Mouse (Mus musculus): ENCODE results near the gene Snupn. TPM values are rescaled to one million over a fixed set of nuclear protein-coding genes. Genes with fewer than 3 reads are reported as not detected.
"Not testable (repeated sequence)": the region's sequence is repeated elsewhere in the genome, so short reads cannot be mapped to it uniquely, and the experiment has no call there.

Gene Snupn
- total RNA-seq, 2 experiments from 2014 or later: 7.2 to 8.8 TPM

GRCm38 (mm10) chr9:56928041-56928811, 22.5 kb upstream of the Snupn start, which contains the start of gene Snx33:
Gene Snx33, minus strand, starts transcription at chr9:56928371.
- intact Hi-C loops (cut with DNase I): loop anchor here (5.0 kb wide), 2 partner anchors 36 to 204 kb away; partner anchors contain the start of gene Man2c1
- DNase-seq: peak; percentile 92 to 96

- intact Hi-C loops (cut with DNase I): loop anchor here (5.0 kb wide), 2 partner anchors 37 to 203 kb away; partner anchors contain the start of gene Man2c1
- no peak for DNase-seq
Observed at GRCm38 (mm10) chr9:56929496-56929895, 21.2 kb upstream of the Snupn start.

GRCm38 (mm10) chr9:56930556-56930955, 20.1 kb upstream of the Snupn start:
- intact Hi-C loops (cut with DNase I): loop anchor here (2.0 kb wide), 1 partner anchor 722 kb away; the partner anchor contains the start of gene Csk
- DNase-seq: no peak

GRCm38 (mm10) chr9:56936861-56937222, 13.8 kb upstream of the Snupn start:
- no peak for DNase-seq
- intact Hi-C loops (cut with DNase I): no loop called here

- intact Hi-C loops (cut with DNase I): no loop called here
- peak; percentile 80 to 83 for DNase-seq
Observed at GRCm38 (mm10) chr9:56937223-56938160, 13.2 kb upstream of the Snupn start, which contains the start of gene Imp3. Gene Imp3, plus strand, starts transcription at chr9:56937475.

GRCm38 (mm10) chr9:56938374-56938773, 12.3 kb upstream of the Snupn start:
- intact Hi-C loops (cut with DNase I): no loop called here
- DNase-seq: no peak

- intact Hi-C loops (cut with DNase I): not testable (repeated sequence)
Observed at GRCm38 (mm10) chr9:56947481-56947880, 3.2 kb upstream of the Snupn start.

GRCm38 (mm10) chr9:56948699-56949098, 2.0 kb upstream of the Snupn start:
- intact Hi-C loops (cut with DNase I): not testable (repeated sequence)

More at GRCm38 (mm10) chr9:56947481-56947880, 3.2 kb upstream of the Snupn start:
- not testable (repeated sequence) for DNase-seq

GRCm38 (mm10) chr9:56949767-56950166, 911 bp upstream of the Snupn start:
- no peak for DNase-seq
- intact Hi-C loops (cut with DNase I): loop anchor here (5.0 kb wide), 1 partner anchor 43 kb away; the partner anchor contains the start of gene Ptpn9

More at GRCm38 (mm10) chr9:56948699-56949098, 2.0 kb upstream of the Snupn start:
- DNase-seq: not testable (repeated sequence)

GRCm38 (mm10) chr9:56953562-56953961, 2.9 kb downstream of the Snupn start:
- DNase-seq: no peak
- intact Hi-C loops (cut with DNase I): loop anchor here (5.0 kb wide), 1 partner anchor 39 kb away; the partner anchor contains the start of gene Ptpn9

GRCm38 (mm10) chr9:56956966-56957675, 6.4 kb downstream of the Snupn start:
- intact Hi-C loops (cut with DNase I): no loop called here
- DNase-seq: no peak

GRCm38 (mm10) chr9:56958689-56959088, 8.0 kb downstream of the Snupn start:
- DNase-seq: no peak
- intact Hi-C loops (cut with DNase I): no loop called here

- intact Hi-C loops (cut with DNase I): no loop called here
- DNase-seq: no peak
Observed at GRCm38 (mm10) chr9:56961591-56961990, 10.9 kb downstream of the Snupn start.

- no peak for DNase-seq
- intact Hi-C loops (cut with DNase I): no loop called here
Observed at GRCm38 (mm10) chr9:56970158-56970557, 19.5 kb downstream of the Snupn start.

- DNase-seq: no peak
- intact Hi-C loops (cut with DNase I): no loop called here
Observed at GRCm38 (mm10) chr9:56973960-56974524, 23.4 kb downstream of the Snupn start.

- intact Hi-C loops (cut with DNase I): no loop called here
- no peak for DNase-seq
Observed at GRCm38 (mm10) chr9:56975199-56975598, 24.5 kb downstream of the Snupn start.

- intact Hi-C loops (cut with DNase I): no loop called here
- no peak for DNase-seq
Observed at GRCm38 (mm10) chr9:56980186-56980585, 29.5 kb downstream of the Snupn start.

- intact Hi-C loops (cut with DNase I): no loop called here
- DNase-seq: no peak
Observed at GRCm38 (mm10) chr9:56981502-56981901, 30.8 kb downstream of the Snupn start.

Data from gastrocnemius, postnatal 36 days (tissue).